Mouse (Mus musculus) G1E (cell line): ENCODE measurements at regions not wholly inside any gene's neighbourhood (a gene's known extent, or its start where the extent isn't known, plus 50 kb on each side); places are given as distances from the start of the nearest gene placed in this dataset.

Experiments
- ATAC-seq: 2 replicates; pipeline ENCODE4 v1.8.0; 2016; ENCODE audit warnings: mild to moderate bottlenecking; ENCODE audit not compliant: insufficient number of reproducible peaks, poor library complexity, low FRiP score, severe bottlenecking; ENCODE audit errors: extremely low read depth
- DNase-seq: peaks from one replicate; pipeline ENCODE4 v3.0.0; 2012; ENCODE audit warnings: low spot score
- H3K27me3 ChIP-seq: 2 replicates; pipeline ENCODE4 v1.6.1; 2012; ENCODE audit warnings: mild to moderate bottlenecking, low read length, inconsistent platforms; ENCODE audit not compliant: insufficient read depth
- H3K36me3 ChIP-seq: replicated peaks from 2 replicates; pipeline ENCODE3; 2012; ENCODE audit warnings: mild to moderate bottlenecking, inconsistent platforms
- H3K4me1 ChIP-seq: 2 replicates; pipeline ENCODE4 v1.6.1; 2012; ENCODE audit warnings: low read depth, low read length, inconsistent platforms, mixed read lengths; ENCODE audit not compliant: insufficient read depth
- H3K4me3 ChIP-seq: 2 replicates; pipeline ENCODE4 v1.5.1; 2012; ENCODE audit warnings: low read depth, mild to moderate bottlenecking, inconsistent platforms, low read length, moderate library complexity, mixed read lengths
- H3K9me3 ChIP-seq: replicated peaks from 2 replicates; pipeline ENCODE4 v1.6.1; 2012; ENCODE audit warnings: inconsistent platforms
- GATA1 ChIP-seq: IDR thresholded peaks from 2 replicates; pipeline ENCODE4 v1.6.1; 2012; ENCODE audit warnings: borderline replicate concordance, low read length, inconsistent platforms, mixed read lengths
- GATA2 ChIP-seq: IDR thresholded peaks from 2 replicates; pipeline ENCODE4 v1.6.1; 2012; ENCODE audit warnings: low read depth, low read length, inconsistent platforms, borderline replicate concordance

DNA sequence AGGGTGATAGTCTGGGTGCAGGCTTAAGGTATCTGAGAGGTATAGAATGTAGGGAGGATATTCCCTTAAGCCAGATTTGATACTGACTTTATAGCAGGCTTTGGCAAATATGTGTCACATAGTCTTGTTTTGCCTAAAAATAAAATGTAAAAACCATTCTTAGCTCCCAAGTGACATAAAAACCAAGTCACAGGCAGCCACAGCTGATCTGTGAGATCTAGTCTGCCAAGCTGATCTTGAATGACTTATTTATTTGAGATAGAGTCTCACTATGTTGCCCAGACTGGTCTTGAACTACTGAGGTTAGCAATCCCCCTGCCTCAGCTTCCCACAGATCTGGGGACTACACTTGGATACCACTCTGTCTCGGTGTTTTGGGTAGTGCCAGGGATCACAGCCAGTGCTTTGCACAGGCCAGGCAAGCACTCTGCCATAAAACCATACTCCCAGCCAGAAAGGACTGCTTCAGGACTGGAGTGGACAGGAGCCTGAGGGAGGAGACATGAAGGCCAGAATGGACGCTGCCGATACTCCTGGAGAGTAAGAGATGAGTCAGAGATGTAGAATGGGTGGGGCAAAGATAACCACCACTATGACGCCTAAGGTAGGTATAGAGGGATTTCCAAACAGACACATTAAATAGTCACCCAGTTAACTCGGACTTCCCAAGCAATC lies 51.0 kb upstream of the Rnf24 start:
- no peaks in the 10 kb centered on the region for H3K36me3 ChIP-seq
- peaks cover 29% of the 10 kb centered on the region for H3K27me3 ChIP-seq
- no peaks in the 10 kb centered on the region for H3K4me1 ChIP-seq
- H3K4me3 ChIP-seq: no peak overlapping the region
- no peak for TF ChIP-seq GATA1
- no peak for TF ChIP-seq GATA2
- no peak for DNase-seq
- H3K9me3 ChIP-seq: no peaks in the 10 kb centered on the region
- ATAC-seq: no peak
